ENCODE assay signal across 10 mouse cellular contexts in genomic region chr2:180711527-180711926, GRCm38 (mm10). TPM values are rescaled to one million over a fixed set of nuclear protein-coding genes. Genes with fewer than 3 reads are reported as not detected.
DNase-seq lines count a peak whose midpoint lies in the region; ATAC-seq lines count a peak whose summit lies in the region.
"Had no signal": no experiment of that assay in that cellular context is flagged by ENCODE, and none has a peak within 500 bp of the region (broad histone marks: within the 10 kb centered on the region; RNA-seq: fewer than 3 reads in every experiment).

No protein-coding gene starts in this region.

- peaks cover 33% of the 10 kb centered on the region for H3K4me1 ChIP-seq in heart, embryonic 13.5 days
- peaks cover 26% of the 10 kb centered on the region for H3K4me1 ChIP-seq in forebrain, embryonic 16.5 days (replicated peaks; ENCODE audit: control insufficient read depth, insufficient read depth, low read length)
- H3K4me1 ChIP-seq in liver, embryonic 16.5 days (ENCODE audit: control insufficient read depth, low read depth, low read length) = peaks cover 39% of the 10 kb centered on the region

- WGBS in heart, embryonic 13.5 days = 68% methylated on average over 4 of the region's 4 CpGs
- 67% methylated on average over 4 of the region's 4 CpGs for WGBS in forebrain, embryonic 16.5 days
- WGBS in liver, embryonic 16.5 days (ENCODE audit: insufficient replicate concordance) = 25% methylated on average over 4 of the region's 4 CpGs

- peak overlapping the region; percentile 100 for H3K4me3 ChIP-seq in heart, embryonic 13.5 days
- no peak overlapping the region for H3K4me3 ChIP-seq in forebrain, embryonic 16.5 days (replicated peaks; ENCODE audit: low read length)
- peak overlapping the region; percentile 100 for H3K4me3 ChIP-seq in liver, embryonic 16.5 days (ENCODE audit: low read depth, low read length)

- H3K27me3 ChIP-seq in heart, embryonic 13.5 days (replicated peaks) = no peaks in the 10 kb centered on the region
- H3K27me3 ChIP-seq in forebrain, embryonic 16.5 days (replicated peaks; ENCODE audit: control insufficient read depth, insufficient read depth, low read length) = no peaks in the 10 kb centered on the region
- no peaks in the 10 kb centered on the region for H3K27me3 ChIP-seq in liver, embryonic 16.5 days (ENCODE audit: control insufficient read depth, insufficient read depth, low read depth, low read length)

- no peak for ATAC-seq in heart, embryonic 13.5 days (ENCODE audit: extremely low read depth, insufficient number of reproducible peaks, low FRiP score, low TSS enrichment)
- no peak for ATAC-seq in forebrain, embryonic 16.5 days
- ATAC-seq in liver, embryonic 16.5 days (ENCODE audit: low read depth) = no peak

- DNase-seq in heart, postnatal 36 days = no peak
- DNase-seq in ES-CJ7 (ENCODE audit: low read depth, low spot score) = peak; percentile 86
- DNase-seq in ovary, postnatal 36 days (ENCODE audit: low spot score) = no peak
- DNase-seq in right cerebral cortex, postnatal 25 days = no peak
- no peak for DNase-seq in left cerebral cortex, adult 9 months (ENCODE audit: low spot score in 2 of 2)
- DNase-seq: cerebellum, adult 18-20 months; kidney, adult 11 months had no signal

- H3K9me3 ChIP-seq in heart, embryonic 13.5 days = no peaks in the 10 kb centered on the region
- no peaks in the 10 kb centered on the region for H3K9me3 ChIP-seq in forebrain, embryonic 16.5 days (ENCODE audit: control insufficient read depth, low read length)
- H3K9me3 ChIP-seq in liver, embryonic 16.5 days (replicated peaks; ENCODE audit: control insufficient read depth, low read length) = no peaks in the 10 kb centered on the region

- intact Hi-C loops in heart, postnatal 36 days (cut with DNase I) = loop anchor here (2.0 kb wide), 1 partner anchor 33 kb away; no protein-coding TSS in a partner anchor

- no peak overlapping the region for H3K27ac ChIP-seq in heart, embryonic 13.5 days (replicated peaks)
- no peak overlapping the region for H3K27ac ChIP-seq in forebrain, embryonic 16.5 days (ENCODE audit: low read length)
- peak overlapping the region; percentile 100 for H3K27ac ChIP-seq in liver, embryonic 16.5 days (ENCODE audit: low read length)

- peaks cover 42% of the 10 kb centered on the region for H3K36me3 ChIP-seq in heart, embryonic 13.5 days
- peaks cover 11% of the 10 kb centered on the region for H3K36me3 ChIP-seq in forebrain, embryonic 16.5 days (ENCODE audit: control insufficient read depth, insufficient read depth)
- peaks cover 20% of the 10 kb centered on the region for H3K36me3 ChIP-seq in liver, embryonic 16.5 days (ENCODE audit: control insufficient read depth, insufficient read depth)

- H3K9ac ChIP-seq in heart, embryonic 13.5 days = peak overlapping the region; percentile 100
- H3K9ac ChIP-seq in forebrain, embryonic 16.5 days (replicated peaks; ENCODE audit: low read depth, low read length) = no peak overlapping the region
- H3K9ac ChIP-seq in liver, embryonic 16.5 days (ENCODE audit: low read depth, low read length) = peak overlapping the region; percentile 100

- H3K4me2 ChIP-seq in heart, embryonic 13.5 days = peak overlapping the region; percentile 84
- H3K4me2 ChIP-seq in forebrain, embryonic 16.5 days (ENCODE audit: low read length) = peak overlapping the region; percentile 77
- peak overlapping the region; percentile 83 for H3K4me2 ChIP-seq in liver, embryonic 16.5 days (ENCODE audit: low read depth, low read length)

RNA-seq across cellular contexts. Expression of gene Gid8, which starts 1.6 kb away (rescaled TPM):
- 43.8 and 50.4 TPM in 2 replicates for polyA plus RNA-seq in heart, embryonic 13.5 days (2015; fragmentation: Nextera tagmentation; extraction: Ambion mirVana)
- total RNA-seq in heart, postnatal 36 days (2021) = 10 to 100 TPM; 59.4 to 60.5 TPM
- polyA plus RNA-seq in forebrain, embryonic 16.5 days (2015; fragmentation: Nextera tagmentation; extraction: Ambion mirVana) = 57.2 and 58.3 TPM in 2 replicates
- 101 and 112 TPM in 2 replicates for polyA plus RNA-seq in liver, embryonic 16.5 days (2015; fragmentation: Nextera tagmentation; extraction: Ambion mirVana)

RNA-seq across cellular contexts. Expression of gene Dido1, which starts 1.7 kb away (rescaled TPM):
- polyA plus RNA-seq in heart, embryonic 13.5 days (2015; fragmentation: Nextera tagmentation; extraction: Ambion mirVana) = 14.8 and 16.4 TPM in 2 replicates
- 10 to 100 TPM; 24.4 to 29.0 TPM for total RNA-seq in heart, postnatal 36 days (2021)
- polyA plus RNA-seq in forebrain, embryonic 16.5 days (2015; fragmentation: Nextera tagmentation; extraction: Ambion mirVana) = 29.4 and 30.3 TPM in 2 replicates
- 12.6 and 12.9 TPM in 2 replicates for polyA plus RNA-seq in liver, embryonic 16.5 days (2015; fragmentation: Nextera tagmentation; extraction: Ambion mirVana)

RNA-seq across cellular contexts. Expression of gene Slc17a9, which starts 13.5 kb away (rescaled TPM):
- polyA plus RNA-seq in heart, embryonic 13.5 days (2015; fragmentation: Nextera tagmentation; extraction: Ambion mirVana) = 0.65 and 1.1 TPM in 2 replicates
- total RNA-seq in heart, postnatal 36 days (2021) = under 1 TPM in 1 of 2 experiments, not detected in 1; 0.38 TPM
- 0.22 and 0.48 TPM in 2 replicates for polyA plus RNA-seq in forebrain, embryonic 16.5 days (2015; fragmentation: Nextera tagmentation; extraction: Ambion mirVana)
- polyA plus RNA-seq in liver, embryonic 16.5 days (2015; fragmentation: Nextera tagmentation; extraction: Ambion mirVana) = 10.4 and 10.8 TPM in 2 replicates
